Mouse (Mus musculus) megakaryocyte-erythroid progenitor cell, adult 5 weeks (primary cell): ENCODE results near the gene Vmn2r32. TPM values are rescaled to one million over a fixed set of nuclear protein-coding genes. Genes with fewer than 3 reads are reported as not detected.

Experiments
- polyA plus RNA-seq: library from polyadenylated mRNA; stranded (reverse); fragments of >175 nt; gene quantifications from 2 replicates; pipeline ENCODE4 v1.2.3, GENCODE M21; 2012

Gene Vmn2r32
- not detected in 2 replicates for polyA plus RNA-seq

GRCm38 (mm10) chr7:7479918-7480317, at the start of gene Vmn2r32:
Gene Vmn2r32, minus strand, starts transcription at chr7:7480018.

Other genes starting within 250 kb of the Vmn2r32 start
- gene Vmn2r29, start 232.7 kb downstream of the Vmn2r32 start, polyA plus RNA-seq, result 0.02 TPM in 1 of 2 replicates, not detected in the other
- gene Gm45844, start 201.7 kb downstream of the Vmn2r32 start, polyA plus RNA-seq, result 1.4 and 2.2 TPM in 2 replicates
- gene Clcn4, start 179.2 kb downstream of the Vmn2r32 start, polyA plus RNA-seq, result 9.0 and 9.9 TPM in 2 replicates
- 0.01 TPM in 1 of 2 replicates, not detected in the other for gene Vmn2r30, start 142.4 kb downstream of the Vmn2r32 start, polyA plus RNA-seq
- 0.20 TPM in 1 of 2 replicates, not detected in the other for gene Gm45783, start 105.4 kb downstream of the Vmn2r32 start, polyA plus RNA-seq
- gene Vmn2r31, start 80.3 kb downstream of the Vmn2r32 start, polyA plus RNA-seq, result not detected in 2 replicates
- not detected in 2 replicates for gene Vmn2r33, start 86.8 kb upstream of the Vmn2r32 start, polyA plus RNA-seq
- gene Vmn2r34, start 209.5 kb upstream of the Vmn2r32 start, polyA plus RNA-seq, result not detected in 2 replicates